Mouse (Mus musculus) kidney, adult 11 months (tissue): ENCODE measurements at regions not wholly inside any gene's neighbourhood (a gene's known extent, or its start where the extent isn't known, plus 50 kb on each side); places are given as distances from the start of the nearest gene placed in this dataset.

Source experiments
- DNase-seq: peaks from one replicate; pipeline ENCODE4 v3.0.0; 2022

GRCm38 (mm10) chr1:73097645-73098440, 82.1 kb upstream of the Tnp1 start:
- DNase-seq = no peak

DNA sequence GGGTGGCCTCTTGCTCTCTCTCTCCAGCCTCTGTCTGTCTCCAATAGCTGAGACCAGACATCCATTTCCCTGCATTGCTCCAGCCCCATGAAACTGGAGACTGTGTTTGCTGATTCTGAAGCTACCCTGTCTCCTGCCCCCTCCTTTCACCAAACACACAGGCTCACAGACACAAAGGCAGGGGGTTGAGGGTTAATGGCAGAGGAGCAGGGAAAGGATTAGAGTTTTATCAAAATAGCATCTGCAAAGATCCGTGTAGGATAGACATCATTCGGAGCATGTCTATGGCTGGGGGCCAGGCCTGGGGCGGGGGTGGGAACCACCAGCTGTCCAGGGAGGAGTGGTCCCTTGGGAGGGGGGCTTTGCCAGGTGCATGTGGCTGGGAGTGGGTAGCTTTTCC, 73.9 kb upstream of the Tnp1 start:
- DNase-seq = no peak

DNA sequence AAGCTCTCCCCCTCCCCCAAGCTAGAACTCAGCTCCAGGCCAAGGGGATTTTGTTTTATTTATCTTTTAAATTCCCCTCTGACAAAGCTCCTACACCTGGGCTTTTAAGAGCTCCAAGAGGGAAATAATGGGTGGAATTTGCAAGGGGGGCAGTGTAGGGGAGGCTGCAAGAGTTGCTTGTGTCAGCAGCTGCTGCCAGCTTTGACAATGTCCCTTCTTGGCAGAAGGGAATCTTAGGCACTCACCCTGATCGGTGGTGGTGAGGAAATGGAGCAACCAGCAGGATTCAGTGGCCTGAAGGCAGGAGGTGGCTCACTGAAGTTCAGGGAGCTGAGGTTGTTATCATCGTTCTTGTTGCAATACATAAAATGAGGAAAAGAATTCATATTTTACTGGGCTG, 72.8 kb upstream of the Tnp1 start:
- DNase-seq = no peak

DNA sequence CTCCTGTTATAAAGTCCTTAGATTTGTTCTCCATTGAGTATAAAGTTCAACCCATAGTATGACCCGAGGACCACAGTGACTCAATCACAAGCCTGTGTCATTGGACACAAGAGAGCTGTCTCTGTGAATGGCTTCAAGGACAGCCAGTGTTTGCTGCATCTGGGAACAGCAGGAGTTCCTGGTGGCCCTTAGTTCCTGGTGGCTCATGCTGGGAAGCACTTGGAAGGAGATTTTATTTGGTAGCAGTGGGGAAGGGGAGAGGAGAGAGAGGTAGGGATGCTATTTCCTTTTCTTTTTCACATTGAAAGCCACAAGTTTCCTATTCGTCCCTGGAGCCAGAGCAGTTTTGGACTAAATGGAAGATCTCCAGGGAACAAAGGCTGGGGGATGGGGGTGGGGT, 69.2 kb upstream of the Tnp1 start:
- no peak for DNase-seq

DNA sequence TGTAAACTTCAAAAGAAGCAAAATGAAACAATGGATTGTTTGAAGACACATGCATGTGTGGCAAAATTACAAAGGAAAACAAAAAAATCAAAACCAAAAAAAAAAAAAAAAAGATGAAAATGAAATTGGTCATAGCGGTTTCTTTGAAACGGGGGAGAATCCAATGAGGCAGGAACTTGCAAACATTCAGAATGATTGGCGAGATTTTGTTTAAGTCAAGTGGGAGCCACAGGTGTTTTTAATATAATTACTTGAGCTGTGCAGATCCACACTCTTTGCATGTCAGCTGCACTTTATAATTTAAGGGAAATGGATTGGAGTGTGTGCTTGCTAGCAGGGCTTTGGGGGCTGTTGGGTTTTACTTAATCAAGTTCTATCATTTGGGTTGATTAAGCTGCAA, 67.7 kb upstream of the Tnp1 start:
- DNase-seq = no peak

DNA sequence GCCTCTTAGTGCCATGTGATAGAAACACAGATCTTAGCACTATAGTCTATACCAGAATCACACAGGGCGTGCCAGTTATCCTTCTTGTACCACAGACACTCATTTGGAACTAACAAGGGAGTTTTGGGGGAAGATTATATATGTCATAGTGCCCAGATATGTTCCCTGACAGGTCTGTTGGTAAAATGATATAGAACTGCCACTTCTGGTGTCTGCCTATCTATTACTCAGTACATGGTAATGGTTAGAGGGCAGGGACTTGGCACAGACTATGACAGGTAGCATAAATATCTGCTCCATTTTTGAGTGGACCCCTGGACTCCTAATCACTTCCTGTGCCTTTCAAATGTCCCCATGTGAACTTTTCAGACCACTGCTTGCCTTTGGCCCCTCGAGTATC, 63.8 kb upstream of the Tnp1 start:
- no peak for DNase-seq

DNA sequence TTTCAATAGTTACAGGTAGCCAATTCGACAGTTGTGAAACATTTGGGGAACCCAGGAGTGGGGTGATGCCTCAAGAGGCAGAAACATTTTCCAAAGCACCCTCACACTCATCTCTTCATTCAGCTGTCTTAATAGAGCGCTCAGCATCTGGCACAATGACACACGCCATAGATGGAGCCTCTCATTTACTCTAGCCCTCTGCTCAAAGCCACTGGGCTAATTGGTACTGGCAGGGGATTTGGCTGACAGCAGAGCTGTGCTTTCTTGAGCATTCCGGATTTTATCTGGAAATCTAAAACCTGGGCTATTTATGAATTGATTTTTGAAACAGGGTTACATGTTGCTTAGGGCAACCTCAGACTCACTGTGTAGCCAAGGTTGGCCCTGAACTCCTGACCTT, 61.4 kb upstream of the Tnp1 start:
- DNase-seq = no peak

GRCm38 (mm10) chr1:73075699-73076373, 60.1 kb upstream of the Tnp1 start:
- DNase-seq = no peak

DNA sequence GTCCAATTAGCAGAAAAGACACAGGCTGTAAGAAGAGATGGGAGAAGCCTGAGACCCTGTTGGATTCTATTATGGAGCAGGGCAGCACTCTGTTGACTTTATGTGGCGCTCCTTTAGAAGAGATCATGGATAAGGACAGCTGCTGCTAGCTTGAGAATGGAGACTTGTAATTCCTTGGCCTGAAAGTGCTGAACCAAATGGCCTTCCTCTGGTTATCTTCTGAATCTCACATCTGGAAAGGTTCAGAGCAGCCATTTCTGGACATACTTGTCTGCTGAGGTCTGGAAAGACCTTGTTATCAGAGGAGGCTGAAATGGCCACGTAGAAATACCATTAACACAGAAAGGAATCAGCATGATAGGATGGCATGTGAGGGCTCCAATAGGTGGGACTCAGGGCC, 59.5 kb upstream of the Tnp1 start:
- no peak for DNase-seq

- DNase-seq = no peak
Observed at GRCm38 (mm10) chr1:73074525-73074924, 58.8 kb upstream of the Tnp1 start.

DNA sequence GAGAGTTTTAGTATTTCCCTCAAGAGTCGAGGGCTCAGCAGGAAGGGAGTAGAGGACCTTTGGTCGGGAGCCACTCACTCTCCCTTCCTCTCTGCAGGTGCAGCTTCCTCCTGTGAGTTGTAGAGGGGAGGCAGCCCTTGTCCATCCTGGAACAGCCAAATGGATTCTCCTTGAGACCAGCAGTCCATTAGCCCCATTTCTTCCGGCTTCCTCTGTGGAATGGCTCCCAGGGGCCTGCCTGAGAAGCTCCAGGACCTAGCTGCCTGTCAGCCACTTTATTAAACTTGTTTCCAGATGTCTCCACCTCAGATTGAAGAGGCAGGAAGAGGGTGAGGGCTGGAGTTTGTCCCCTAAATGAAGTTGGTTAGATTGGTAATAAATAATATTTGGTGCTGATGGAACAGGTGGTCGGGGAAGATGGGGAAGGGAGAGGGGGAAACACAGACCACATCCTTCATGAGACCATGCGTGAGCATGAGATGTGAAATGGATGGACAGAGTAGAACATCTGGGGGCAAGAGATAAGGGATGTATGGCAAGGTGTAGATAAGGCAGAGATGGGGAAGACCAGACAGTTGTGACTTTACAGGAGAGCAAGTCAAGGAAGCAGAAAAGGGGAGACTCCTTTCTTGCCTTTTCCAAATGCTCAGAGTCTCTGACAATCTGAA, 56.7 kb upstream of the Tnp1 start:
- DNase-seq = no peak

GRCm38 (mm10) chr1:73070126-73070525, 54.4 kb upstream of the Tnp1 start:
- no peak for DNase-seq
